ENCODE assay signal across 28 mouse cellular contexts in genomic region chr15:37125823-37126222, GRCm38 (mm10).
DNase-seq lines count a peak whose midpoint lies in the region; ATAC-seq and TF ChIP-seq lines count a peak whose summit lies in the region.
"Had no signal": no experiment of that assay in that cellular context is flagged by ENCODE, and none has a peak within 500 bp of the region (broad histone marks: within the 10 kb centered on the region; RNA-seq: fewer than 3 reads in every experiment).

No protein-coding gene starts in this region.

- TF ChIP-seq EP300 in liver, postnatal 0 days (IDR thresholded peaks at IDR 0.05; ENCODE audit: low read depth): no peak
- no peak for TF ChIP-seq EP300 in MEL (IDR thresholded peaks at IDR 0.05; ENCODE audit: low read depth in 1 of 2, low read length in 2 of 2)

- no peaks in the 10 kb centered on the region for H3K79me2 ChIP-seq in liver, adult 2 months (ENCODE audit: control insufficient read depth, insufficient read depth, low read length)
- no peaks in the 10 kb centered on the region for H3K79me2 ChIP-seq in MEL (ENCODE audit: control insufficient read depth, insufficient read depth, low read length, poor library complexity)

- intact Hi-C loops in heart, postnatal 10 days (cut with DNase I): no loop called here

- no peak for TF ChIP-seq RAD21 in MEL (IDR thresholded peaks at IDR 0.05; ENCODE audit: low read depth, low read length)

- H3K4me1 ChIP-seq in liver, adult 2 months (ENCODE audit: control insufficient read depth, insufficient read depth, low read length): no peaks in the 10 kb centered on the region
- no peaks in the 10 kb centered on the region for H3K4me1 ChIP-seq in liver, postnatal 0 days (ENCODE audit: insufficient read depth)
- H3K4me1 ChIP-seq in MEL (ENCODE audit: control insufficient read depth in 1 of 2, insufficient read depth in 2 of 2, low read length in 2 of 2): no peaks in the 10 kb centered on the region
- H3K4me1 ChIP-seq: embryonic facial prominence, embryonic 13.5 days; forebrain, embryonic 10.5 days; forebrain, embryonic 15.5 days; heart, embryonic 12.5 days; liver, embryonic 15.5 days; midbrain, embryonic 15.5 days had no signal

- DNase-seq in liver, adult 2 months (ENCODE audit: extremely low read depth, low read depth, low spot score): peak; percentile 5
- DNase-seq in liver, postnatal 0 days: no peak
- DNase-seq in MEL (ENCODE audit: low read depth, low spot score): peak; percentile 14
- no peak for DNase-seq in gastrocnemius, postnatal 4 days (ENCODE audit: low spot score in 2 of 2)
- DNase-seq in heart, postnatal 10 days: no peak
- DNase-seq: adrenal gland, postnatal 14 days; cerebellum, adult 11-12 months; cerebellum, adult 9-11 months; gastrocnemius, postnatal 25 days; heart, adult 2 months; kidney, adult 18-20 months; kidney, postnatal 4 days; layer of hippocampus, postnatal 36 days; liver; lung, postnatal 4 days; right cerebral cortex, postnatal 4 days; thymus, adult 2 months; thymus, postnatal 36 days had no signal

- H3K9me3 ChIP-seq in liver, postnatal 0 days (ENCODE audit: low read length): peaks cover 3% of the 10 kb centered on the region; the same call in 1 of the 2 replicates
- H3K9me3 ChIP-seq in MEL (replicated peaks; ENCODE audit: insufficient read depth, low read length): no peaks in the 10 kb centered on the region
- H3K9me3 ChIP-seq: embryonic facial prominence, embryonic 13.5 days; forebrain, embryonic 10.5 days; forebrain, embryonic 15.5 days; G1E; heart, embryonic 12.5 days; liver, embryonic 15.5 days; midbrain, embryonic 15.5 days had no signal

- H3K4me2 ChIP-seq in liver, postnatal 0 days (ENCODE audit: low read depth, low read length): no peak overlapping the region
- H3K4me2 ChIP-seq: embryonic facial prominence, embryonic 13.5 days; forebrain, embryonic 15.5 days; heart, embryonic 12.5 days; hindbrain, embryonic 14.5 days; liver, embryonic 15.5 days; midbrain, embryonic 15.5 days had no signal

- no peak overlapping the region for H3K9ac ChIP-seq in liver, adult 2 months (ENCODE audit: low read depth, low read length)
- no peak overlapping the region for H3K9ac ChIP-seq in liver, postnatal 0 days (replicated peaks)
- no peak overlapping the region for H3K9ac ChIP-seq in MEL (ENCODE audit: control insufficient read depth, low read depth, low read length, poor library complexity, severe bottlenecking)
- H3K9ac ChIP-seq: embryonic facial prominence, embryonic 13.5 days; forebrain, embryonic 15.5 days; heart, embryonic 12.5 days; hindbrain, embryonic 14.5 days; liver, embryonic 15.5 days; midbrain, embryonic 15.5 days had no signal

- no peak overlapping the region for H3K4me3 ChIP-seq in liver, adult 2 months (ENCODE audit: insufficient read depth, low read depth, low read length)
- H3K4me3 ChIP-seq in liver, postnatal 0 days (ENCODE audit: low read depth, low read length): no peak overlapping the region
- no peak overlapping the region for H3K4me3 ChIP-seq in MEL (ENCODE audit: control insufficient read depth in 1 of 2, insufficient read depth in 1 of 2, low read depth in 2 of 2, low read length in 2 of 2)
- H3K4me3 ChIP-seq: embryonic facial prominence, embryonic 13.5 days; forebrain, embryonic 10.5 days; forebrain, embryonic 15.5 days; heart, adult 2 months; heart, embryonic 12.5 days; liver, embryonic 15.5 days; midbrain, embryonic 15.5 days had no signal

- no peak for ATAC-seq in liver, postnatal 0 days
- peak; percentile 46 for ATAC-seq in granulocyte monocyte progenitor cell, adult 5-6 weeks (replicated peaks; ENCODE audit: poor library complexity, severe bottlenecking)
- no peak for ATAC-seq in monocyte, adult 5-6 weeks (replicated peaks; ENCODE audit: insufficient number of reproducible peaks, low FRiP score, low TSS enrichment, poor library complexity, severe bottlenecking)
- ATAC-seq: forebrain, embryonic 15.5 days; midbrain, embryonic 15.5 days had no signal

- 46% methylated on average over 4 of the region's 4 CpGs for WGBS in liver, adult 2 months
- 69% methylated on average over 4 of the region's 4 CpGs for WGBS in liver, postnatal 0 days (ENCODE audit: insufficient replicate concordance)

- no peak overlapping the region for H3K27ac ChIP-seq in liver, adult 2 months (replicated peaks; ENCODE audit: insufficient read depth, low read depth, low read length)
- H3K27ac ChIP-seq in liver, postnatal 0 days (ENCODE audit: low read depth): no peak overlapping the region
- no peak overlapping the region for H3K27ac ChIP-seq in MEL (ENCODE audit: control insufficient read depth, low read depth, low read length)
- H3K27ac ChIP-seq: embryonic facial prominence, embryonic 13.5 days; forebrain, embryonic 10.5 days; forebrain, embryonic 15.5 days; heart, adult 2 months; hindbrain, embryonic 14.5 days; liver, embryonic 15.5 days; midbrain, embryonic 15.5 days had no signal

- no peak for TF ChIP-seq CTCF in liver, adult 2 months (IDR thresholded peaks at IDR 0.05; ENCODE audit: low read depth, low read length)
- TF ChIP-seq CTCF in liver, postnatal 0 days (IDR thresholded peaks at IDR 0.05; ENCODE audit: low read depth): no peak
- TF ChIP-seq CTCF in MEL (IDR thresholded peaks at IDR 0.05 in 2 of 3, conservative IDR thresholded peaks at IDR 0.05 in 1 of 3; ENCODE audit: control insufficient read depth in 1 of 3, insufficient read depth in 1 of 3, low read depth in 2 of 3, low read length in 3 of 3, poor library complexity in 1 of 3, severe bottlenecking in 1 of 3): peak in 1 of 3 experiments; percentile 14; a peak in 1 of 6 replicates

- TF ChIP-seq POLR2A in liver, adult 2 months (IDR thresholded peaks at IDR 0.05; ENCODE audit: extremely low read depth, insufficient read depth, low read length): no peak
- no peak for TF ChIP-seq POLR2A in MEL (IDR thresholded peaks at IDR 0.05; ENCODE audit: control insufficient read depth in 1 of 2, insufficient read depth in 1 of 2, low read depth in 1 of 2, low read length in 2 of 2, poor library complexity in 1 of 2)

- no peaks in the 10 kb centered on the region for H3K36me3 ChIP-seq in liver, adult 2 months (ENCODE audit: control insufficient read depth, insufficient read depth, low read length)
- no peaks in the 10 kb centered on the region for H3K36me3 ChIP-seq in liver, postnatal 0 days (replicated peaks; ENCODE audit: insufficient read depth, low read length)
- H3K36me3 ChIP-seq in MEL (ENCODE audit: control insufficient read depth in 1 of 2, insufficient read depth in 2 of 2, low read length in 2 of 2): no peaks in the 10 kb centered on the region
- H3K36me3 ChIP-seq: embryonic facial prominence, embryonic 13.5 days; forebrain, embryonic 10.5 days; forebrain, embryonic 15.5 days; G1E; heart, embryonic 12.5 days; liver, embryonic 15.5 days; midbrain, embryonic 15.5 days had no signal

- no peaks in the 10 kb centered on the region for H3K27me3 ChIP-seq in liver, adult 2 months (ENCODE audit: control insufficient read depth, insufficient read depth, low read length)
- H3K27me3 ChIP-seq in liver, postnatal 0 days (ENCODE audit: insufficient read depth, low read length): no peaks in the 10 kb centered on the region
- peaks cover 3 to 4% of the 10 kb centered on the region in 2 experiments for H3K27me3 ChIP-seq in MEL (ENCODE audit: control insufficient read depth in 1 of 2, insufficient read depth in 2 of 2, low read length in 2 of 2)
- H3K27me3 ChIP-seq: embryonic facial prominence, embryonic 13.5 days; forebrain, embryonic 15.5 days; heart, embryonic 12.5 days; liver, embryonic 15.5 days; midbrain, embryonic 15.5 days had no signal

TF ChIP-seq in MEL, 35 proteins besides CTCF, POLR2A, EP300 and RAD21:
- no peak for TF ChIP-seq NRF1 (IDR thresholded peaks at IDR 0.05; ENCODE audit: insufficient read depth, low read depth, low read length, poor library complexity, severe bottlenecking)
- TF ChIP-seq SIN3A (IDR thresholded peaks at IDR 0.05; ENCODE audit: low read length): no peak
- no peak for TF ChIP-seq ZNF384 (IDR thresholded peaks at IDR 0.05; ENCODE audit: low read depth, low read length)
- TF ChIP-seq ZKSCAN1 (IDR thresholded peaks at IDR 0.05; ENCODE audit: low read depth, low read length): no peak
- TF ChIP-seq ZC3H11A (IDR thresholded peaks at IDR 0.05; ENCODE audit: low read depth, low read length): no peak
- no peak for TF ChIP-seq USF1 (IDR thresholded peaks at IDR 0.05; ENCODE audit: low read depth, low read length)
- no peak for TF ChIP-seq ELF1 (IDR thresholded peaks at IDR 0.05; ENCODE audit: low read depth, low read length)
- no peak for TF ChIP-seq USF2 (IDR thresholded peaks at IDR 0.05; ENCODE audit: borderline replicate concordance in 1 of 2, insufficient read depth in 1 of 2, low read depth in 1 of 2, low read length in 2 of 2)
- TF ChIP-seq RCOR1 (IDR thresholded peaks at IDR 0.05; ENCODE audit: low read depth, low read length): no peak
- TF ChIP-seq GATA1 (IDR thresholded peaks at IDR 0.05; ENCODE audit: low read depth, low read length): no peak
- no peak for TF ChIP-seq TCF12 (IDR thresholded peaks at IDR 0.05; ENCODE audit: low read depth, low read length)
- no peak for TF ChIP-seq MAFK (IDR thresholded peaks at IDR 0.05; ENCODE audit: borderline replicate concordance, low read depth, low read length)
- TF ChIP-seq MYC (IDR thresholded peaks at IDR 0.05; ENCODE audit: low read depth, low read length): no peak
- TF ChIP-seq TAL1 (IDR thresholded peaks at IDR 0.05; ENCODE audit: low read length): no peak
- TF ChIP-seq ZMIZ1 (IDR thresholded peaks at IDR 0.05; ENCODE audit: low read depth, low read length): no peak
- no peak for TF ChIP-seq TBP (IDR thresholded peaks at IDR 0.05; ENCODE audit: low read depth, low read length)
- TF ChIP-seq NELFE (IDR thresholded peaks at IDR 0.05; ENCODE audit: low read depth, low read length): no peak
- TF ChIP-seq KAT2A (conservative IDR thresholded peaks at IDR 0.05; ENCODE audit: low read depth, low read length): no peak

Comparison
In these comparisons a context has a peak if more than half of its experiments do, and no peak if none do; other contexts are left out.
1. DNase-seq: peak in liver, adult 2 months (single experiment) and MEL (single experiment); none in liver, postnatal 0 days (single experiment), gastrocnemius, postnatal 4 days (0 of 2) and heart, postnatal 10 days (0 of 2).